In the genomic region with DNA sequence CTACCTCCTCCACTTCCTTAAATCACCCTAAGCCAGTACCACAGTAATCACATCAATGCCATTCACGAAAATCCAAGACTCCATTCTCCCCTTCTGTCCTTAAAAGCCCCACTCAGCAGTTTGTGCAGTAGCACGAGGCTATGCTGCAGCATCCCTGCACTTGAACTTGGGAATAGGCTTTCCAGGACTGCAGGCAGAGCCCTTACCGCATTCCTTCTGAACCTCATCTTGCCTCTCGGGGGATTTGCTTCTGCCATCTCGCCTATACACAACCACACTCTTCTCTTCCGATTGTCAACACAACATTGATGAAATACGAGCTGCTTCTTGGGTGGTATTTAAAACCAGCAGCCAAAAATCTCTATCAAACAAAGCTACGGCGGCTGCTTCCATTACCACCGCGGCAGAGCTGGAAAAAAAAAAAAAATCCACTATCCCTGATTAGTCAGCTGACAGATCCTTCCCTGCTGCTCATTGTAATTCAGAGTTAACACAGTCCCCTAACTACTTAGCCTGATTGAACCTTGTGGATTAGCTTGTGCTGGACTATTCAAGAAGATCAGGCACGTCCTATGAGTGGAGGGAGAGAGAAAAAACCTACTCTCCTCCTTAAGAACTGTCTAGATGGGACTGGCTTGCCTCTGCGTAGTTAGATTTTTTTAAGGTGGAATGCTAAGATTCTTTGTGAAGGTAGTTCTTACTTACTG, we compare ENCODE assay signal across 9 mouse cellular contexts. TPM values are rescaled to one million over a fixed set of nuclear protein-coding genes. Genes with fewer than 3 reads are reported as not detected.
DNase-seq lines count a peak whose midpoint lies in the region; ATAC-seq and TF ChIP-seq lines count a peak whose summit lies in the region.
"Had no signal": no experiment of that assay in that cellular context is flagged by ENCODE, and none has a peak within 500 bp of the region (broad histone marks: within the 10 kb centered on the region; RNA-seq: fewer than 3 reads in every experiment).

No protein-coding gene starts in this region.

- intact Hi-C loops in gastrocnemius, adult 2 months (cut with DNase I): no loop called here
- intact Hi-C loops in left cerebral cortex, postnatal 14 days (cut with DNase I): no loop called here

- no peaks in the 10 kb centered on the region for H3K4me1 ChIP-seq in ES-E14 (ENCODE audit: control insufficient read depth in 2 of 2, insufficient read depth in 2 of 2, low read length in 2 of 2, poor library complexity in 1 of 2)
- no peaks in the 10 kb centered on the region for H3K4me1 ChIP-seq in forebrain, embryonic 16.5 days (replicated peaks; ENCODE audit: control insufficient read depth, insufficient read depth, low read length)

- TF ChIP-seq CTCF in gastrocnemius, adult 2 months (IDR thresholded peaks at IDR 0.05): no peak

- WGBS in forebrain, embryonic 16.5 days: 17% methylated on average over 13 of the region's 13 CpGs

- H3K27ac ChIP-seq in gastrocnemius, adult 2 months: no peak overlapping the region
- no peak overlapping the region for H3K27ac ChIP-seq in ES-E14 (ENCODE audit: insufficient read depth, low read depth, low read length, poor library complexity, severe bottlenecking)
- H3K27ac ChIP-seq in forebrain, embryonic 16.5 days (ENCODE audit: low read length): no peak overlapping the region; the same call in 1 of the 2 replicates

- H3K27me3 ChIP-seq in forebrain, embryonic 16.5 days (replicated peaks; ENCODE audit: control insufficient read depth, insufficient read depth, low read length): no peaks in the 10 kb centered on the region

- peak; percentile 90 for ATAC-seq in forebrain, embryonic 16.5 days
- no peak for ATAC-seq in inflammation-experienced regulatory T-cells, adult 6 months

- H3K36me3 ChIP-seq in ES-E14 (ENCODE audit: control insufficient read depth, insufficient read depth, low read length, poor library complexity, severe bottlenecking): peaks cover 2% of the 10 kb centered on the region
- H3K36me3 ChIP-seq in forebrain, embryonic 16.5 days (ENCODE audit: control insufficient read depth, insufficient read depth): no peaks in the 10 kb centered on the region

- in situ Hi-C loops in ES-E14 (cut with MboI; ENCODE audit: low sequenced_read_pairs in 2 of 2, unreplicated experiment in 2 of 2): no loop called here

- no peak for DNase-seq in gastrocnemius, adult 2 months
- no peak for DNase-seq in gastrocnemius, postnatal 10 days
- DNase-seq in ES-E14 (ENCODE audit: low read depth, low spot score): no peak
- DNase-seq in left cerebral cortex, postnatal 14 days (ENCODE audit: low spot score in 2 of 2): peak; percentile 3 to 7
- DNase-seq in retina, postnatal 7 days (ENCODE audit: low read depth, low spot score): peak; percentile 25
- DNase-seq in testis, postnatal 14 days (ENCODE audit: low spot score): no peak

- H3K4me2 ChIP-seq in forebrain, embryonic 16.5 days (ENCODE audit: low read length): peak overlapping the region; percentile 45

- no peaks in the 10 kb centered on the region for H3K9me3 ChIP-seq in ES-E14 (ENCODE audit: control insufficient read depth, insufficient read depth, low read depth, low read length)
- no peaks in the 10 kb centered on the region for H3K9me3 ChIP-seq in forebrain, embryonic 16.5 days (ENCODE audit: control insufficient read depth, low read length)

- no peak overlapping the region for H3K9ac ChIP-seq in ES-E14 (ENCODE audit: insufficient read depth, low read depth, low read length, poor library complexity, severe bottlenecking)
- peak overlapping the region; percentile 34; the same call in 1 of the 2 replicates for H3K9ac ChIP-seq in forebrain, embryonic 16.5 days (replicated peaks; ENCODE audit: low read depth, low read length)

- peak overlapping the region; percentile 54 for H3K4me3 ChIP-seq in gastrocnemius, adult 2 months
- 0 out of 4 replicates have a peak overlapping the region, but pooled peaks of 1 of the 2 experiments have one; percentile 4 for H3K4me3 ChIP-seq in ES-E14 (ENCODE audit: insufficient read depth in 1 of 2, low read depth in 1 of 2, low read length in 2 of 2, poor library complexity in 1 of 2, severe bottlenecking in 1 of 2)
- H3K4me3 ChIP-seq in forebrain, embryonic 16.5 days (replicated peaks; ENCODE audit: low read length): peak overlapping the region; percentile 41

TF ChIP-seq in ES-E14, 5 proteins besides CTCF, POLR2A, EP300 and RAD21:
- TF ChIP-seq MAFK (IDR thresholded peaks at IDR 0.05; ENCODE audit: insufficient read depth, low read depth, low read length) (peak; percentile 59), ZNF384 (IDR thresholded peaks at IDR 0.05; ENCODE audit: low read depth, low read length) (peak; percentile 93), CHD2 (IDR thresholded peaks at IDR 0.05; ENCODE audit: low read depth, low read length) (no peak), HCFC1 (IDR thresholded peaks at IDR 0.05; ENCODE audit: borderline replicate concordance, insufficient read depth, low read length) (no peak), ZC3H11A (IDR thresholded peaks at IDR 0.05; ENCODE audit: borderline replicate concordance, low read depth, low read length) (no peak)

RNA-seq across cellular contexts. Expression of gene Mcf2, which starts 31.5 kb away (rescaled TPM):
- not detected for total RNA-seq in gastrocnemius, adult 2 months (2021)
- total RNA-seq in gastrocnemius, postnatal 10 days (2021): under 1 TPM in 1 of 2 experiments, not detected in 1; 0.07 TPM
- 16.3 and 24.5 TPM in 2 replicates for total RNA-seq in ES-E14 (2012; rRNA removed)
- 1.5 and 2.3 TPM in 2 replicates for polyA plus RNA-seq in forebrain, embryonic 16.5 days (2015; fragmentation: Nextera tagmentation; extraction: Ambion mirVana)
- 1 to 10 TPM; 3.5 to 3.8 TPM for total RNA-seq in left cerebral cortex, postnatal 14 days (2021)
- not detected for polyA plus RNA-seq in inflammation-experienced regulatory T-cells, adult 6 months (2017; shearing (Covaris generic))
- total RNA-seq: heart, adult 18-20 months had no signal

Comparison
In these comparisons a context has a peak if more than half of its experiments do, and no peak if none do; other contexts are left out.
1. DNase-seq: peak in left cerebral cortex, postnatal 14 days (2 of 2) and retina, postnatal 7 days (single experiment); none in gastrocnemius, adult 2 months (single experiment), gastrocnemius, postnatal 10 days (single experiment), ES-E14 (single experiment) and testis, postnatal 14 days (single experiment).
2. RNA of gene Mcf2, which starts 31.5 kb away (total RNA-seq): 16.3 to 24.5 TPM in ES-E14 and 3.5 to 3.8 TPM in left cerebral cortex, postnatal 14 days; 0.07 TPM in gastrocnemius, postnatal 10 days and not detected in gastrocnemius, adult 2 months; every median in the first group is over 4 times any median in the second.